Mouse (Mus musculus) forebrain, embryonic 14.5 days (tissue): ENCODE measurements around the gene Copz1. TPM values are rescaled to one million over a fixed set of nuclear protein-coding genes. Genes with fewer than 3 reads are reported as not detected.

Experiments
- ATAC-seq: fragments of 200-750 bp; cut with Nextera tagmentation; 2 replicates; pipeline ENCODE4 v1.8.0; 2017; ENCODE audit warnings: mild to moderate bottlenecking, moderate library complexity
- DNase-seq: peaks from one replicate; pipeline ENCODE4 v3.0.0-alpha.2; 2015; ENCODE audit warnings: low spot score
- H3K27ac ChIP-seq: fragments of 300-500 bp; sonication (generic); 2 replicates; pipeline ENCODE4 v1.5.1; 2014; ENCODE audit warnings: low read depth, mild to moderate bottlenecking, control low read depth, low read length, moderate library complexity
- H3K27me3 ChIP-seq: fragments of 300-500 bp; sonication (generic); replicated peaks from 2 replicates; pipeline ENCODE4 v1.6.1; 2014; ENCODE audit warnings: low read length, control low read depth, mixed read lengths; ENCODE audit not compliant: control insufficient read depth, insufficient read depth
- H3K36me3 ChIP-seq: fragments of 300-500 bp; sonication (generic); 2 replicates; pipeline ENCODE4 v1.6.1; 2014; ENCODE audit warnings: low read length, control low read depth; ENCODE audit not compliant: control insufficient read depth, insufficient read depth
- H3K4me1 ChIP-seq: fragments of 300-500 bp; sonication (generic); 2 replicates; pipeline ENCODE4 v1.6.1; 2014; ENCODE audit warnings: antibody characterized with exemption, low read length, control low read depth; ENCODE audit not compliant: control insufficient read depth, insufficient read depth
- H3K4me2 ChIP-seq: fragments of 300-500 bp; sonication (generic); 2 replicates; pipeline ENCODE4 v1.6.1; 2014; ENCODE audit warnings: mild to moderate bottlenecking, control low read depth, low read length
- H3K4me3 ChIP-seq: fragments of 300-500 bp; sonication (generic); 2 replicates; pipeline ENCODE4 v1.5.1; 2014; ENCODE audit warnings: low read depth, low read length, control low read depth
- H3K9ac ChIP-seq: fragments of 300-500 bp; sonication (generic); 2 replicates; pipeline ENCODE4 v1.6.1; 2014; ENCODE audit warnings: mild to moderate bottlenecking, low read length, control low read depth, moderate library complexity
- H3K9me3 ChIP-seq: fragments of 300-500 bp; sonication (generic); replicated peaks from 2 replicates; pipeline ENCODE4 v1.6.1; 2016; ENCODE audit warnings: low read length, control low read depth, mixed read lengths; ENCODE audit not compliant: control insufficient read depth
- WGBS: fragments of 180-500 bp; shearing (Covaris S2); extraction: QIAGEN DNeasy Blood & Tissue Kit; methylation state at CpG from one replicate; pipeline ENCODE4 v1.1.7; 2014; 5-methylcytosine and 5-hydroxymethylcytosine counted together
- polyA plus RNA-seq: library from polyadenylated mRNA; unstranded; fragments of >200 nt; fragmentation: Nextera tagmentation; extraction: Ambion mirVana; gene quantifications from 2 replicates; pipeline ENCODE4 v1.2.1, GENCODE M21; 2014

Gene Copz1
- polyA plus RNA-seq, 1 experiment from 2014 or later = 271 TPM

DNA sequence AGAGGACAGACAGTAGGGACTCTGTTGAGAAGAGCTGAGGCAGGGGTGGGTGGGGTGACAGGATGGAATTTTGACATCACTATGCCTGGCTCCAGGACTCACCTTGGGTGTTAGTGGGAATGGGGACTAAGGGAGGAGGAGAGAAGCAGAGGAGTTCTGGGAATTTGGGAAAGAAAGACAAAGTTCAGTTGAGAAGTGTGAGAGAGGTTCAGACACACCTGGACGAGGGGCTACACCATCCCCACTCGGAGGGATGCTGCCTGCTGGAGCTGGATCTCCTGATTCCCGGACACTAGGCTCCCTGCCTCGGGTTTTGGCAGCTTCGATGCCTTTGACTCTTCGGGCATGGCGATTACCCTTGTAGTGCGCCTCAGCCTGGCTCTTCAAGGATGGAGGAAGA, 45.2 kb downstream of the Copz1 start:
- H3K9ac ChIP-seq = no peak overlapping the region
- no peak overlapping the region for H3K4me2 ChIP-seq
- H3K4me3 ChIP-seq = no peak overlapping the region
- WGBS = 88% methylated on average over 8 of the region's 8 CpGs
- H3K9me3 ChIP-seq = no peaks in the 10 kb centered on the region
- no peak overlapping the region for H3K27ac ChIP-seq
- ATAC-seq (no peak), DNase-seq (no peak)
- H3K4me1 ChIP-seq = peaks cover 8% of the 10 kb centered on the region
- peaks cover 33% of the 10 kb centered on the region for H3K36me3 ChIP-seq
- no peaks in the 10 kb centered on the region for H3K27me3 ChIP-seq

DNA sequence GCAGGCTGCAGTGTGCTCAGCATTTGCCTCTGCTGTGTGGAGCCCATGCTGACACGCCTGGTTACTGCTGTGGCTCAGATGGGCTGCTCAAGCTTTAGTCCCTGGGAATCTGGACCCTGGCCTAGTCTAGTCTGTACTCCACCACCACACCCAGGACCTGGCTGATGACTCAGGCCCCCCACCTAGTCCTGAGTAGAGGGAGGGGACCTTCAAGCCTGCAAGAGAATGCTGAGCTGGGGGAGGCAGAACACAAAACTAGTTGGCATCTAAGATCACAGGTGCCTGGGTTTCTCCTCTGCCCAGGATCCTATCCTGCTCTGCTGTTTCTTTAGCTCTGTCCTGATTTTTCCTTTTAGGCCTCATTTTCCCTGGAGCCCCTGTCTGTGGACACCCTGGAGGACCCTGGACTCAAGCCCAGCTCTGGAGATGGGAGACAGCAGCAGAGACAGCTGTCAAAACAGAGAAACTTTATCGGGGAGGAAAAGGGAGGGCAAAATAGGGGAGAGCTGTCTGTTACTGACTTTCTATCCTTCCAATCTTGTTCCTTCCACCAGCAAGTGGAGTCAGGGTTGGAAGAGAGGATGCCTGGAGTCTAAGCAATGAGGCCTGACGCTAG, 45.8 kb downstream of the Copz1 start:
- ATAC-seq (no peak), DNase-seq (no peak)
- no peaks in the 10 kb centered on the region for H3K9me3 ChIP-seq
- no peak overlapping the region for H3K4me2 ChIP-seq
- no peaks in the 10 kb centered on the region for H3K27me3 ChIP-seq
- no peak overlapping the region for H3K27ac ChIP-seq
- peaks cover 33% of the 10 kb centered on the region for H3K36me3 ChIP-seq
- H3K4me1 ChIP-seq = peaks cover 10% of the 10 kb centered on the region
- no peak overlapping the region for H3K9ac ChIP-seq
- 76% methylated on average over 3 of the region's 3 CpGs for WGBS
- H3K4me3 ChIP-seq = no peak overlapping the region

DNA sequence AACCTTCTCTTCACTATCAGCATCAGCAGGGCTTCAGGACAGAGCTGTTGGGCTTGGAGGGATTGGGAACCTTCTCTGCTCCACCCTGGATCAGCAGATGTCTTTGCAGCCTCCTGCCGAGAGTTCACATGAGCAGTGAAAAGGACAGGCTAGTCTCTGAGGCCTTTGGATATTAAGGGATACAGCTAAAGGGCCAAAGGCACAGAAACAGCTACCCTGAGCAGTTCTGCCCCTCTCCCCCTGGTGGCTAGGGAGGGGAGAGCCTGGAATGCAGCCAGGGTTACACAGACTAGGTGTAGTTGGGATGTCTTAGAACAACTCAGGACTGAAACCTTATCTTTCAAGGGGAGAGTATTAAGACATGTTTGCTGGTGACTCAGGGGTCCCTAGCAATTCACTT, 48.6 kb downstream of the Copz1 start:
- Histone ChIP-seq H3K9me3 (no peaks in the 10 kb centered on the region), H3K4me1 (peaks cover 11% of the 10 kb centered on the region), H3K4me2 (no peak overlapping the region), H3K27me3 (no peaks in the 10 kb centered on the region), H3K27ac (no peak overlapping the region), H3K36me3 (peaks cover 25% of the 10 kb centered on the region), H3K4me3 (no peak overlapping the region), H3K9ac (no peak overlapping the region)
- WGBS = 68% methylated on average over 1 of the region's 1 CpGs
- ATAC-seq (no peak), DNase-seq (no peak)

DNA sequence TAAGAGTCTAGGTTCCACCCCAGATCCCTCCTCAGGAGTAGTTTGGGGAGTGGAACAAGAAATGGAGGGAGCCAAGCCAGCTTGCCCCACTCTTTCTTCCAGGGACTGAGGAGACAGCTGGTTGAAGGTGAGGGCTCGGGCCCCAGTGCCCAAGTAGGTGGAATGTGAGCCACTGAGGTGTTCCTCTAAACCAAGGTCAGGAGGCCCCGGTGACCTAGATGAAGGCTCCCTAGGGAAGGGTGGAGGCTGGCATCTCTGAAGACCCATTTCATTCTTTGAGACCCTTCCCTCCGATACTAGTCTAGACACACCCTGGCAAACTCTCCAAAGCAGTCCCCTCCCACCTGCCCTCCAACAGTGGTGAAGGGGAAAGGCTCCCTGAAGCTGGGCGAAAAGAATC, 49.9 kb downstream of the Copz1 start:
- DNase-seq = no peak
- 47% methylated on average over 4 of the region's 4 CpGs for WGBS
- H3K27ac ChIP-seq = no peak overlapping the region
- H3K4me2 ChIP-seq = peak overlapping the region; percentile 74
- no peaks in the 10 kb centered on the region for H3K27me3 ChIP-seq
- peaks cover 11% of the 10 kb centered on the region for H3K4me1 ChIP-seq
- no peak for ATAC-seq
- peaks cover 12% of the 10 kb centered on the region for H3K36me3 ChIP-seq
- H3K9me3 ChIP-seq = no peaks in the 10 kb centered on the region
- peak overlapping the region; percentile 82; the same call in 1 of the 2 replicates for H3K9ac ChIP-seq
- peak overlapping the region; percentile 59 for H3K4me3 ChIP-seq

DNA sequence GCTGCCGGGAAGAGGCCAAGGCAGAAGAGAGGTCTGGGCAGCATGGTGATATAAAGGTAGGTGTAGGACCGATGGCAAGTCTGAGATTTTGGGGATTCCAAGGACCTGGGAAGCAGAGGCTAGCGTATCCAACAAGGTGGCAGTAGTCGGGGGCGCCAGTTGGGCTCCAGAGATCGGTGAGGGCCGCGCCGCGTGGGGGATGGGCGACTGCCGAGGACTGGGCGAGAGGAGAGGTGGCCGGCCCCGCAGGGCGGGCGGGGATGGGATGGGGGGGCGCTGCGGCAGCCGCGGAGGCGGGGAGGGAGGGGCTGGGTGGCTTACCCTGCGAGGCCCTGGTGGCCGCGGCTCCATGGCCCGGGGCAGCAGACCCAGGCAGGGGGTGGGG, 50.5 kb downstream of the Copz1 start:
- DNase-seq = peak; percentile 50
- WGBS = under 1% methylated on average over 20 of the region's 26 CpGs
- H3K4me1 ChIP-seq = peaks cover 11% of the 10 kb centered on the region

DNA sequence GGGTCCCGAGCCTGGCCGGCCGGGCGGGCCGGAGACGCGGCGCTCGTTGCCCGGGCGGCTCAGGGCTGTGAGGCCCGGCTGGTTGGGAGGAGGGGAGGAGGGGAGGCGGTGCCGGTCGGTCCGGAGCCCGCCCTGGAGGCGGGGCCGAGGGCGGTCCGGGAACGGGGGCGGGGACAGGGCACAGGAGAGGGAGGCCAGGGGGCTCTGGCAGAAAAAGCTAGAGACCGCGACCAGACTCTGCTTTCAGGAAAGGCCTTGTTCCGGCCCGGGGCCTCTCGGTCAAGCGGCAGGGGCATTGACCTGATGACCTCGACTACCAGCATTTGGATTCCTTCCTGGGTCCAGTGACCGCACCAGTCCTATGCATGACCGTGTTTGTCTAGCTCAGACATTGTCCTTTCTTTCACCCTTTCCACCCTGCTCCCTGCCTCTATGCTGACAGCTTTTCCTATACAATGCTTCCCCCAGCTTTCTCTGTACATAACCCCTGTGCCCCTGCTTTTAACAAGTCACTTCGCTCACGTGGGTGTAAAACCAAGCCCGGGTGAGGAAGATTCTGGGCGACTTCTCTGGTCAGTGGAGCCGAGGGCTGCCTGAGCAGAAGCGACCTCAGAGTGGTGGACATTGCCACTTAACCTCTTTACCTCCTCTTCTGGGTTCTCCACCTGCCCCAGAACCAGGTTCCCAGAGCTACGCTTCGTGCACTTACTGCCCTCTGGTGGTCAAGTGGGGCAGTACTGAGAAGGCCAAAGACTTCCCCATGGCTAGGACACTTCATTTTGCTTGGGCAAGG, 51.1 kb downstream of the Copz1 start:
- 2% methylated on average over 38 of the region's 40 CpGs for WGBS
- peak overlapping the region; percentile 59 for H3K4me3 ChIP-seq
- H3K27ac ChIP-seq = peak overlapping the region; percentile 55; the same call in 1 of the 2 replicates
- no peaks in the 10 kb centered on the region for H3K27me3 ChIP-seq
- ATAC-seq = peak; percentile 98
- H3K4me1 ChIP-seq = peaks cover 11% of the 10 kb centered on the region
- peak overlapping the region; percentile 82 for H3K9ac ChIP-seq
- peak; percentile 87 for DNase-seq
- H3K9me3 ChIP-seq = no peaks in the 10 kb centered on the region
- peak overlapping the region; percentile 74 for H3K4me2 ChIP-seq
- H3K36me3 ChIP-seq = peaks cover 6% of the 10 kb centered on the region; the same call in 1 of the 2 replicates

More for the DNA sequence above, 50.5 kb downstream of the Copz1 start:
- peak overlapping the region; percentile 82 for H3K9ac ChIP-seq
- peak; percentile 76 for ATAC-seq
- peak overlapping the region; percentile 74 for H3K4me2 ChIP-seq
- H3K9me3 ChIP-seq = no peaks in the 10 kb centered on the region
- H3K27me3 ChIP-seq = no peaks in the 10 kb centered on the region
- peak overlapping the region; percentile 59 for H3K4me3 ChIP-seq
- H3K36me3 ChIP-seq = peaks cover 6% of the 10 kb centered on the region; the same call in 1 of the 2 replicates
- H3K27ac ChIP-seq = peak overlapping the region; percentile 44; the same call in 1 of the 2 replicates

DNA sequence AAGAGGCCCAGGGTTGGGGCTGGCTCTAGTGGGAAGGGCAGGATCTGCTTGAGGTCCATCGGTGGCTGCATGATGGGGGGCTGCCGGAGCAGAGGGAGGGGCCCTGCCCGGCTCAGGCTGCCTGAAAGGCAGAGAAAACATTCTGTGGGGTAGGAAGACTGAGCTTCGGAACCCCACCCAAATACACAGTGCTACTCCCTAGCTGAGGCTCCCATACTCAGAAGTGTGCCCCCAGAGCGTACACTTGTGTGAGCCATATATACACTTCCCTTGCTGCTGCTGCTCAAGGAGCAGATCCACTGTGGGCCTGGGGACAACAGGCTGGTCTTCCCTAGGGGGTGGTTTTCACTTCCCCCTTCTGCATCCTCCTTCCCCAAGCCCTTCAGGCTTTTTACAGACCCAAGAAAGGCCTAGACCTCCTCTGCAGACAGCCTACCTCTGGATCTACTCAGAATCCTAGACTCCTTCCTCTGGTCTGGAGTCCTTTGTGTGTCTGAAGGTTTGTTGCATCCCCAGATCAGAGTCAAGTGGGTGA, 60.6 kb downstream of the Copz1 start:
- DNase-seq (no peak), ATAC-seq (no peak)
- Histone ChIP-seq H3K27ac (no peak overlapping the region), H3K36me3 (no peaks in the 10 kb centered on the region), H3K4me1 (peaks cover 5% of the 10 kb centered on the region), H3K4me3 (no peak overlapping the region), H3K9ac (no peak overlapping the region), H3K27me3 (no peaks in the 10 kb centered on the region), H3K9me3 (no peaks in the 10 kb centered on the region), H3K4me2 (no peak overlapping the region)
- WGBS = 49% methylated on average over 5 of the region's 5 CpGs

DNA sequence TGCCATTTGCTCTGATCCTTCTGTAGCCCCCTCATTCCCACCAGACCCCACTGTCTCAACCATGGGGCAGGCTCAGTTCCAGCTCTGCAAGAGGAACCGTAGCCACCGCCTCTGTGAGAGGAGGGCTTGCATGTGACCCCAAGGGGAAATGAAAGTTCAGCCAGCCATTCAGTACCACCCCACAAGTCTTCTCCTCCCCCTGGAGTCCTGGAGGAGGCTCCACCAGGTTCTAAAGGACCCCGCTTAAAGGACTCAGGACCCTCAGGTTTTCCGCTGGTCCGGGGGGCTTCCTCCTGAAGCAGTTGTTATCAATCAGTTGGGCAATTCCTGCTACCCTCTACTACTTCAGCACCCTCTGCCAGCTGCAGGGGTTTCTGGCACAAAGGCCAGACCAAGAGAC, 61.2 kb downstream of the Copz1 start:
- 52% methylated on average over 5 of the region's 5 CpGs for WGBS
- Histone ChIP-seq H3K9me3 (no peaks in the 10 kb centered on the region), H3K27ac (0 out of 2 replicates have a peak overlapping the region, but pooled peaks have one; percentile 7), H3K9ac (no peak overlapping the region), H3K4me2 (no peak overlapping the region), H3K4me3 (no peak overlapping the region), H3K36me3 (no peaks in the 10 kb centered on the region), H3K27me3 (peaks cover 3% of the 10 kb centered on the region), H3K4me1 (peaks cover 5% of the 10 kb centered on the region)
- no peak for DNase-seq
- peak; percentile 13; the same call in 1 of the 2 replicates for ATAC-seq
